Mouse (Mus musculus) kidney, adult 2 months (tissue): ENCODE data around the gene Sstr3. TPM values are rescaled to one million over a fixed set of nuclear protein-coding genes. Genes with fewer than 3 reads are reported as not detected.

ENCODE experiments used
- DNase-seq: peaks from one replicate; pipeline ENCODE4 v3.0.0; 2021
- H3K27ac ChIP-seq: fragments of 200-500 bp; 2 replicates; pipeline ENCODE4 v1.5.1; 2012; ENCODE audit warnings: low read depth, low read length, control low read depth, inconsistent platforms; ENCODE audit not compliant: insufficient read depth
- H3K27me3 ChIP-seq: fragments of 200-500 bp; replicated peaks from 2 replicates; pipeline ENCODE4 v1.6.1; 2012; ENCODE audit warnings: mild to moderate bottlenecking, moderate library complexity, low read length, inconsistent platforms; ENCODE audit not compliant: control insufficient read depth, insufficient read depth
- H3K36me3 ChIP-seq: fragments of 200-500 bp; 2 replicates; pipeline ENCODE4 v1.6.1; 2012; ENCODE audit warnings: mild to moderate bottlenecking, moderate library complexity, low read length, inconsistent platforms; ENCODE audit not compliant: control insufficient read depth, insufficient read depth
- H3K4me1 ChIP-seq: fragments of 200-500 bp; 2 replicates; pipeline ENCODE4 v1.6.1; 2011; ENCODE audit warnings: low read length; ENCODE audit not compliant: control insufficient read depth, insufficient read depth
- H3K4me3 ChIP-seq: fragments of 200-500 bp; 2 replicates; pipeline ENCODE4 v1.5.1; 2011; ENCODE audit warnings: mild to moderate bottlenecking, low read depth, low read length, control low read depth; ENCODE audit not compliant: insufficient read depth
- CTCF ChIP-seq: fragments of 200-500 bp; conservative IDR thresholded peaks from 2 replicates; pipeline ENCODE4 v1.5.1; 2011; ENCODE audit warnings: low read depth, mild to moderate bottlenecking, control low read depth, low read length, moderate library complexity, mixed read lengths; ENCODE audit not compliant: insufficient read depth, insufficient read length
- POLR2A ChIP-seq: fragments of 200-500 bp; IDR thresholded peaks from one replicate; pipeline ENCODE4 v1.6.1; 2011; ENCODE audit warnings: low read depth, low read length, control low read depth
- WGBS: fragments of 180-500 bp; shearing (Covaris S2); methylation state at CpG from one replicate; pipeline ENCODE4 v1.1.7; 2018; 5-methylcytosine and 5-hydroxymethylcytosine counted together
- polyA plus RNA-seq: library from polyadenylated mRNA; depleted of rRNA; stranded (reverse); fragments of >200 nt; gene quantifications from 2 replicates; pipeline ENCODE4 v1.2.3, GENCODE M21; 2012

Gene Sstr3
- polyA plus RNA-seq, 1 experiment, result 0.17 TPM

DNA sequence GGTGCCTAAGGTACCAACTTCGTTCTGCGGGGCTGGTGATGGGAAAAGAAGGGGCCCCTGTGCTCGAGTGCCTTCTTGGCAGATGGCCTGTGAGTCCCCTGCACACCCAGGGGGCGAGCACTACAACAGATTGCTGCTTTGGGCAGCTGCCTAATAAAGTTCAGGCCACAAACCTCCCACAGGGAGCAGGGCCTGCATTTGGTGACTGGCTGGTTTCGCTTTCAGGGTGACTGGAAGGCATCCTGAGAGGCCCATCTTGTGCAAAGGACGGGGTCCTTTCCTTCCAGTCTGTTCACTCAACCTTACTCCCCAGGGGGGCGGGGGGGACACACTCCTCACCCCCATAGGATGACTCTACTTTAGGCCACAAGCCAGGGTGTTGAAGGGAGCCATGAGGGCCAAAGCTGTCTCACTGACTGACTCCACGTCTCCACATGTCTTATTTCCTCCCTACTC lies 34.3 kb downstream of the Sstr3 start:
- no peak overlapping the region for H3K4me3 ChIP-seq
- no peaks in the 10 kb centered on the region for H3K4me1 ChIP-seq
- DNase-seq, result no peak
- no peaks in the 10 kb centered on the region for H3K36me3 ChIP-seq
- no peaks in the 10 kb centered on the region for H3K27me3 ChIP-seq
- no peak overlapping the region for H3K27ac ChIP-seq
- TF ChIP-seq CTCF (no peak), POLR2A (no peak)
- WGBS, result 73% methylated on average over 8 of the region's 8 CpGs

DNA sequence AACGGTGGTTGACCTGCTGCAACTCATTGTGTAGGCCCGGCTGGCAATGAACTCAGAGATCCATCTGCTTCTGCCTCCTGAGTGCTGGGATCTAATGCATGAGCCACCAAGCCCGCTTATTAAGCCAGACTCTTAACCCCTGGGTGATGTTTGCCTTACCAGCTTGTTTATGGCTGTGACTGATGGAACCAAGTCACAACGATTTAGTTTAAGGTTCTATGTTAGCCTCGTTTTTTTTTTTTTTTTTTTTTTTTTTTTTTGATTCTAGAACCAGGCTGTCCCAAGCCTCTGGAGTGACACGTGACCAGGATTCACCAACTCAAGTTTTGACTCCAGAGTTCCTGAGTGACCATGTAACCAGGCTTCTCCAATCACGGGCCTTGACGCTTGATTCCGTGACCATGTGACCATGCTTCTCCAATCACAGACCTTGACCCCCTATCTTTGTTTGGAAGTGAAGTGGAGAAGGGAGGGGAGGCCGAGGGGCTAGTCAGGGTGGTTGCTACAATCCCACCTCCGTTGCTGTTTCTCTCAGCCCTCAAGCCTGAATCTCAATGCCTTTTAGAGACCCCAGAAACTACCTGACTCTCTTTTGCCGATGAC lies 35.1 kb downstream of the Sstr3 start:
- Histone ChIP-seq H3K36me3 (no peaks in the 10 kb centered on the region), H3K4me3 (no peak overlapping the region), H3K4me1 (no peaks in the 10 kb centered on the region), H3K27me3 (no peaks in the 10 kb centered on the region), H3K27ac (no peak overlapping the region)
- TF ChIP-seq CTCF (no peak), POLR2A (no peak)
- no peak for DNase-seq
- WGBS, result 73% methylated on average over 12 of the region's 12 CpGs

DNA sequence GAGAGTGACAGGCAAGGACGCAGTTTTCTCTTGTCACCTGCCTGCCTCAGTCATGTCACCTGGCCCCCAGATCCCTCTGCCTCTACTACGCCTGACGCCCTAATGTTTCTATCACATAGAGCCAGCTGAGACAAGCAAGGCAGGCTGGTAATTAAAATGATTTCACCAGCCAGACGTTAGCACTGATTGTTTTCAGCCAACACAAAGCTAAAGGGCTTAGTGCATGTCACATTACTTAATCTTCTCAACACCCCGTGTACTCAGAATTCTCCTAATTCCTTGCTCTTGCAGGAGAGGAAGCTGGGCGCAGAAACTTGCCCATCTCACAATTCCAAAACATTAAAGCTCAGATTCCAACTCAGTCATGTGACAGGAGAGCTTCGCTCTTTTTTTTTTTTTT lies 36.0 kb downstream of the Sstr3 start:
- Histone ChIP-seq H3K36me3 (no peaks in the 10 kb centered on the region), H3K4me1 (no peaks in the 10 kb centered on the region), H3K27me3 (no peaks in the 10 kb centered on the region), H3K4me3 (no peak overlapping the region), H3K27ac (no peak overlapping the region)
- 74% methylated on average over 7 of the region's 7 CpGs for WGBS
- no peak for DNase-seq
- TF ChIP-seq POLR2A (no peak), CTCF (no peak)

DNA sequence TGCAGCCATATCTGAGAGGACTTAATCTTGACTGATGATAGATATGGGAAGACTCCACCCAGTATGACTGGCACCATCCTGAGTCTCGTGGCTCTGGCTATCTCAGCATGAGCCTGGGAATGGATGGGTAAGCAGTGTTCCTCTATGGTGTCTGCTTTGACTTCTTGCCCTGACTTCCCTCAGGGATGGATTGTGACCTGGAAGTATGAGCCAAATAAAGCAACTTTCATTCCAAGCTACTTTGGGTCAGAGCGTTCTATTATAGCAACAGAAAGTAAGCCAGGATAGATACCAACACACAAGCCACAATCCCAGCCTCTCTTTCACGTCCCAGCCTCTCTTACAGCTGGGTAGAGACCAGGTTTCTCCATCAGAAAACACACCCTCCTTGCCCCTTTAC lies 38.9 kb downstream of the Sstr3 start:
- Histone ChIP-seq H3K27me3 (no peaks in the 10 kb centered on the region), H3K36me3 (no peaks in the 10 kb centered on the region), H3K27ac (no peak overlapping the region), H3K4me1 (no peaks in the 10 kb centered on the region), H3K4me3 (no peak overlapping the region)
- 74% methylated on average over 3 of the region's 3 CpGs for WGBS
- no peak for DNase-seq
- no peak for TF ChIP-seq POLR2A
- TF ChIP-seq CTCF, result no peak

DNA sequence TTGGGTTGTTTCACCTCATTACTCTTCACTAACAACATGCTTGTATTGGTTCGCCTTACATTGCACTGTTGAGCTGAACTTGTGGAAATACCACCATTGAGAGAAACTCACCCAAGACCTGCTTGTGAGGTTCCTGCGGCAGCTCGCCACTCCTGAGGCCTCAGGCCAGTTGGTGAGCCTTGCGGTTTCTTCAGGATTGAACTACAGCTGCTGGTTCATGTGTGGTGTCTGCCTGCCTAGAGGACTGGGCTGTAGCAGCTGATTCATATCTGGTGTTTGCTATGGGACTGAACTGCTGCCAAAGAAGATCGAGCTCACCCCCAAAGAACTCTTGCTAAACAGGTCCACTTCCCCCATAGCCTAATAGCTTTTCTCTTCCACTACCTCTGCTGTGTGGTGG lies 39.7 kb downstream of the Sstr3 start:
- no peak for DNase-seq
- no peak for TF ChIP-seq POLR2A
- TF ChIP-seq CTCF, result no peak
- no peaks in the 10 kb centered on the region for H3K36me3 ChIP-seq
- no peaks in the 10 kb centered on the region for H3K27me3 ChIP-seq
- no peak overlapping the region for H3K27ac ChIP-seq
- no peak overlapping the region for H3K4me3 ChIP-seq
- H3K4me1 ChIP-seq, result no peaks in the 10 kb centered on the region
- WGBS, result 92% methylated on average over 5 of the region's 5 CpGs

DNA sequence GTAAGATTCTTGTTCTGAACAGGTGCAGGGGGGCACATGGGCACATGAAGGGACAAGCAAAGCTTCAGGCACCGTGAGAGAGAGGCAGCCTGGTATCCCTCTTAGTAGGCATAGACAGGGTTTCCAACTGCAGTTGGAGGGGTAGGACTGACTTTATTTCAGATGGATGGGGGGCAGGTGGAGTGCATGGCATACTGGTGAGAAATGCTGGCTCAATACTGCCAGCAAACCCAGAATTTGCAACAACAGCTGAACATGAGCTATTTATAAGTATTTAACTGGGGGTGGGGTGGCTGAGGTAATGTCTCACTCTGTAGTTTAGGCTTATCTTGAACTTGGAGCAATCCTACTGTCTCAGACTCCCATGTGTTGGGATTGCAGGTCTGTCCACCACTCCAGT lies 40.5 kb downstream of the Sstr3 start:
- H3K27ac ChIP-seq, result no peak overlapping the region
- H3K27me3 ChIP-seq, result no peaks in the 10 kb centered on the region
- H3K36me3 ChIP-seq, result no peaks in the 10 kb centered on the region
- no peak overlapping the region for H3K4me3 ChIP-seq
- TF ChIP-seq CTCF, result no peak
- TF ChIP-seq POLR2A, result no peak
- no peak for DNase-seq
- 87% methylated on average over 1 of the region's 1 CpGs for WGBS
- no peaks in the 10 kb centered on the region for H3K4me1 ChIP-seq

DNA sequence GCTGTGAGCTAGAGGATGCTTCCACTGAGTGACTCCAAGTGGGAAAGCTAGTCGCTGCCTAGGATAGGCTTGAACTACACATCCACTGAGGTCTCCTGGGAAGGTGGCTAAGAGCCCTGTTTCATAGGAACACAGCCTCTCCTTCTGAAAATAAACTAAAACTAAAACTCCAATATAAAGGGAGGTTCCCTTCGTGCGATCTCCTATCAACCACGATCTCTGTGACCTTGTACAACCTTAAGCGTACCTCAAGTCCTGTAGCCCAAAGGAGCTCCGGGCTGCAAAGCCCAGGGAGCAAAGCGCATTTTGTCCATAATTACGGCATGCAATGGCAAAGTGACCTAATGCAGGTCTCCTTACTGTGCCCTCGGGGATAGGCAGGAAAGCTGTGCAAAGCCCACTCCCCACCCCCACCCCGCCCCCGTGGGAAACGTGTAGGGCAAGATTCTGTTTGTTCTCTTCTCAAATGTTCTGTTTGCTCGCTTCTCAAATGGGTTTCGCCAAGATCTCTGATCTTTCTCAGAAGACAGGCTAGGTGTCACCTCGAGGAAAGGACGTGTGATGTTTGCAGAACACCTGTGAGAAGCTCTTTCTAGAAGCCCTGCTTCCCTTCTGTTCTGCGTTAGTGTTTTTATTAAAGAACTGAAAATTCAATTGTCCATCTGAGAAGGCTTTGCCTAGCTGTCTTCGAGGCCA lies 41.9 kb downstream of the Sstr3 start:
- H3K4me1 ChIP-seq, result no peaks in the 10 kb centered on the region
- no peak for DNase-seq
- no peaks in the 10 kb centered on the region for H3K36me3 ChIP-seq
- 76% methylated on average over 18 of the region's 18 CpGs for WGBS
- no peaks in the 10 kb centered on the region for H3K27me3 ChIP-seq
- H3K4me3 ChIP-seq, result no peak overlapping the region
- TF ChIP-seq CTCF (no peak), POLR2A (no peak)
- no peak overlapping the region for H3K27ac ChIP-seq

DNA sequence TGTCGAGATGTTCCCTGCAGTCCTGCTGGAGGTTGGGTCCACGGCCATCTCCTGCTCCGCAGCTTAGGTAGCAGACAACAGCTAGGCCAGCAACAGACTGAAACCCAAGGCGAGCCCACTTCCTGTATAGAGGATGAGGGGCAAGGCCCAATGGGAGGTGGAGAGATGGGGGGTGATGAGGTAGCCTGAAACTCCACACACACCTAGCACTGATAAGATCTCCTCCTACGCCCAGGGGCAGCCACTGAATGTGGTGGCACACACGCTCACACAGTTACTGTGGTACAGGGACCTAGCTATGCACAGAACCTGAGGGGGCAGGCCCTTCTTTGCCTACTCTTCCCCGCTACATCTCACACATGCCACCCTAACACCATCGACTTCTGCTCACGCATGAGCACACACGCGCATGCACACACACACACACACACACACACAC lies 49.5 kb downstream of the Sstr3 start, which contains the start of gene Il2rb:
Gene Il2rb (minus strand): TSS at position 304 of the 439 bp plus-strand sequence.
- Histone ChIP-seq H3K4me3 (no peak within 1 kb of the TSS), H3K27me3 (no peaks in the 10 kb centered on the region), H3K36me3 (no peaks in the 10 kb centered on the region), H3K4me1 (no peaks in the 10 kb centered on the region), H3K27ac (no peak within 1 kb of the TSS)
- 88% methylated on average over 11 of the region's 11 CpGs for WGBS
- no peak for DNase-seq
- TF ChIP-seq POLR2A (no peak), CTCF (no peak)
